Mouse (Mus musculus) lung, postnatal 0 days (tissue): ENCODE measurements around the gene Dnaaf5. TPM values are rescaled to one million over a fixed set of nuclear protein-coding genes. Genes with fewer than 3 reads are reported as not detected.
A peak's percentile ranks its signal among the peaks of the same experiment; 100 is the strongest.

ENCODE experiments used
- ATAC-seq: fragments of 200-750 bp; cut with Nextera tagmentation; 2 replicates; pipeline ENCODE4 v1.8.0; 2017; ENCODE audit warnings: moderate library complexity
- DNase-seq: peaks from one replicate; pipeline ENCODE4 v3.0.0-alpha.2; 2016; ENCODE audit warnings: low spot score
- H3K27ac ChIP-seq: fragments of 300-500 bp; sonication (generic); 2 replicates; pipeline ENCODE4 v1.5.1; 2014; ENCODE audit warnings: antibody characterized with exemption, mild to moderate bottlenecking, low read length, mixed read lengths
- H3K27me3 ChIP-seq: fragments of 300-500 bp; sonication (generic); replicated peaks from 2 replicates; pipeline ENCODE4 v1.6.1; 2014; ENCODE audit warnings: low read length, mixed read lengths; ENCODE audit not compliant: insufficient read depth
- H3K36me3 ChIP-seq: fragments of 300-500 bp; sonication (generic); 2 replicates; pipeline ENCODE4 v1.6.1; 2014; ENCODE audit warnings: low read length, mixed read lengths; ENCODE audit not compliant: insufficient read depth
- H3K4me1 ChIP-seq: fragments of 300-500 bp; sonication (generic); 2 replicates; pipeline ENCODE4 v1.6.1; 2014; ENCODE audit warnings: antibody characterized with exemption, low read depth, low read length, mixed read lengths; ENCODE audit not compliant: insufficient read depth
- H3K4me2 ChIP-seq: fragments of 300-500 bp; sonication (generic); replicated peaks from 2 replicates; pipeline ENCODE4 v1.6.1; 2014; ENCODE audit warnings: low read depth, mild to moderate bottlenecking, low read length, moderate library complexity, mixed read lengths
- H3K4me3 ChIP-seq: fragments of 300-500 bp; sonication (generic); 2 replicates; pipeline ENCODE4 v1.5.1; 2014; ENCODE audit warnings: low read depth, low read length
- H3K9ac ChIP-seq: fragments of 300-500 bp; sonication (generic); replicated peaks from 2 replicates; pipeline ENCODE4 v1.6.1; 2014; ENCODE audit warnings: low read depth, mild to moderate bottlenecking
- H3K9me3 ChIP-seq: fragments of 300-500 bp; sonication (generic); 2 replicates; pipeline ENCODE4 v1.6.1; 2016; ENCODE audit warnings: low read length, mixed read lengths
- CTCF ChIP-seq: IDR thresholded peaks from 2 replicates; pipeline ENCODE4 v1.5.1; 2016; ENCODE audit warnings: antibody characterized with exemption, mild to moderate bottlenecking
- EP300 ChIP-seq: IDR thresholded peaks from 2 replicates; pipeline ENCODE4 v1.6.1; 2016; ENCODE audit warnings: antibody characterized with exemption, mild to moderate bottlenecking, control low read depth
- WGBS: fragments of 180-500 bp; shearing (Covaris S2); extraction: QIAGEN DNeasy Blood & Tissue Kit; methylation state at CpG from one replicate; pipeline ENCODE4 v1.1.7; 2014; 5-methylcytosine and 5-hydroxymethylcytosine counted together
- polyA plus RNA-seq: library from polyadenylated mRNA; unstranded; fragments of >200 nt; fragmentation: Nextera tagmentation; extraction: Ambion mirVana; gene quantifications from 2 replicates; pipeline ENCODE4 v1.2.1, GENCODE M21; 2015

Gene Dnaaf5
- polyA plus RNA-seq, 1 experiment from 2014 or later = 2.8 TPM

- no peak for DNase-seq
- Histone ChIP-seq H3K4me2 (no peak overlapping the region), H3K36me3 (peaks cover 21% of the 10 kb centered on the region), H3K9me3 (no peaks in the 10 kb centered on the region), H3K4me3 (no peak overlapping the region), H3K4me1 (no peaks in the 10 kb centered on the region), H3K9ac (no peak overlapping the region), H3K27ac (no peak overlapping the region), H3K27me3 (no peaks in the 10 kb centered on the region)
- ATAC-seq = no peak
- WGBS = 87% methylated on average over 2 of the region's 2 CpGs
- TF ChIP-seq EP300 (no peak), CTCF (no peak)
These were observed 33.1 kb downstream of the Dnaaf5 start for GRCm38 (mm10) chr5:139183131-139183530.

- Histone ChIP-seq H3K4me1 (no peaks in the 10 kb centered on the region), H3K27me3 (no peaks in the 10 kb centered on the region), H3K9ac (no peak overlapping the region), H3K4me2 (no peak overlapping the region), H3K9me3 (no peaks in the 10 kb centered on the region), H3K4me3 (no peak overlapping the region), H3K36me3 (peaks cover 21% of the 10 kb centered on the region), H3K27ac (no peak overlapping the region)
- TF ChIP-seq EP300 (no peak), CTCF (no peak)
- ATAC-seq = no peak
- WGBS = 87% methylated on average over 9 of the region's 9 CpGs
- DNase-seq = no peak
These were observed 33.6 kb downstream of the Dnaaf5 start for GRCm38 (mm10) chr5:139183601-139184000.

- Histone ChIP-seq H3K27me3 (no peaks in the 10 kb centered on the region), H3K36me3 (peaks cover 21% of the 10 kb centered on the region), H3K9me3 (no peaks in the 10 kb centered on the region), H3K4me3 (no peak overlapping the region), H3K9ac (no peak overlapping the region), H3K4me2 (no peak overlapping the region), H3K4me1 (no peaks in the 10 kb centered on the region), H3K27ac (no peak overlapping the region)
- DNase-seq (no peak), ATAC-seq (no peak)
- TF ChIP-seq EP300 (no peak), CTCF (no peak)
- 81% methylated on average over 4 of the region's 4 CpGs for WGBS
These were observed 34.9 kb downstream of the Dnaaf5 start for GRCm38 (mm10) chr5:139184897-139185296.

- Histone ChIP-seq H3K4me1 (no peaks in the 10 kb centered on the region), H3K27me3 (no peaks in the 10 kb centered on the region), H3K27ac (no peak overlapping the region), H3K4me3 (no peak overlapping the region), H3K9ac (no peak overlapping the region), H3K4me2 (no peak overlapping the region), H3K9me3 (no peaks in the 10 kb centered on the region), H3K36me3 (peaks cover 12% of the 10 kb centered on the region)
- TF ChIP-seq EP300 (no peak), CTCF (no peak)
- DNase-seq (no peak), ATAC-seq (no peak)
- 94% methylated on average over 5 of the region's 5 CpGs for WGBS
These were observed 39.7 kb downstream of the Dnaaf5 start for GRCm38 (mm10) chr5:139189726-139190125.

GRCm38 (mm10) chr5:139190958-139191357 is 40.9 kb downstream of the Dnaaf5 start:
- DNase-seq (no peak), ATAC-seq (no peak)
- TF ChIP-seq CTCF (no peak), EP300 (no peak)
- Histone ChIP-seq H3K27ac (no peak overlapping the region), H3K4me2 (no peak overlapping the region), H3K9me3 (no peaks in the 10 kb centered on the region), H3K9ac (no peak overlapping the region), H3K4me3 (no peak overlapping the region), H3K27me3 (no peaks in the 10 kb centered on the region), H3K4me1 (no peaks in the 10 kb centered on the region), H3K36me3 (peaks cover 5% of the 10 kb centered on the region; the same call in 1 of the 2 replicates)
- WGBS = 62% methylated on average over 5 of the region's 5 CpGs

- Histone ChIP-seq H3K4me3 (no peak overlapping the region), H3K27ac (no peak overlapping the region), H3K27me3 (no peaks in the 10 kb centered on the region), H3K9ac (no peak overlapping the region), H3K36me3 (no peaks in the 10 kb centered on the region), H3K4me1 (peaks cover 22% of the 10 kb centered on the region; the same call in 1 of the 2 replicates), H3K4me2 (no peak overlapping the region), H3K9me3 (no peaks in the 10 kb centered on the region)
- TF ChIP-seq CTCF (no peak), EP300 (no peak)
- no peak for ATAC-seq
- 59% methylated on average over 3 of the region's 3 CpGs for WGBS
- no peak for DNase-seq
These were observed 48.8 kb downstream of the Dnaaf5 start for GRCm38 (mm10) chr5:139198779-139199178.

GRCm38 (mm10) chr5:139199636-139199994 is 49.6 kb downstream of the Dnaaf5 start:
- WGBS = 46% methylated on average over 2 of the region's 2 CpGs
- no peaks in the 10 kb centered on the region for H3K36me3 ChIP-seq
- no peaks in the 10 kb centered on the region for H3K9me3 ChIP-seq
- peak overlapping the region; percentile 99 for H3K4me2 ChIP-seq
- peaks cover 22% of the 10 kb centered on the region; the same call in 1 of the 2 replicates for H3K4me1 ChIP-seq
- H3K27ac ChIP-seq = peak overlapping the region; percentile 85
- no peak for TF ChIP-seq CTCF
- no peak for TF ChIP-seq EP300
- H3K9ac ChIP-seq = 0 out of 2 replicates have a peak overlapping the region, but pooled peaks have one; percentile 17
- H3K4me3 ChIP-seq = peak overlapping the region; percentile 85; the same call in 1 of the 2 replicates
- H3K27me3 ChIP-seq = no peaks in the 10 kb centered on the region
- no peak for DNase-seq
- no peak for ATAC-seq
